Mouse (Mus musculus) heart, embryonic 16.5 days (tissue): ENCODE results near the gene Nrarp. TPM values are rescaled to one million over a fixed set of nuclear protein-coding genes. Genes with fewer than 3 reads are reported as not detected.

Source experiments
- ATAC-seq: fragments of 200-750 bp; cut with Nextera tagmentation; replicated peaks from 2 replicates; pipeline ENCODE4 v1.8.0; 2017; ENCODE audit warnings: moderate number of reproducible peaks; ENCODE audit not compliant: insufficient read depth, low FRiP score; ENCODE audit errors: extremely low read depth
- H3K27ac ChIP-seq: fragments of 300-500 bp; sonication (generic); 2 replicates; pipeline ENCODE4 v1.5.1; 2014; ENCODE audit warnings: mild to moderate bottlenecking, low read length, control low read depth, moderate library complexity
- H3K27me3 ChIP-seq: fragments of 300-500 bp; sonication (generic); 2 replicates; pipeline ENCODE4 v1.6.1; 2014; ENCODE audit warnings: low read length, mixed read lengths; ENCODE audit not compliant: control insufficient read depth, insufficient read depth
- H3K36me3 ChIP-seq: fragments of 300-500 bp; sonication (generic); 2 replicates; pipeline ENCODE4 v1.6.1; 2014; ENCODE audit not compliant: control insufficient read depth, insufficient read depth
- H3K4me1 ChIP-seq: fragments of 300-500 bp; sonication (generic); 2 replicates; pipeline ENCODE4 v1.6.1; 2014; ENCODE audit warnings: low read length, mixed read lengths; ENCODE audit not compliant: control insufficient read depth, insufficient read depth
- H3K4me2 ChIP-seq: fragments of 300-500 bp; sonication (generic); 2 replicates; pipeline ENCODE4 v1.6.1; 2014; ENCODE audit warnings: low read depth, mild to moderate bottlenecking, control low read depth, low read length
- H3K4me3 ChIP-seq: fragments of 300-500 bp; sonication (generic); 2 replicates; pipeline ENCODE4 v1.5.1; 2014; ENCODE audit warnings: mild to moderate bottlenecking, control low read depth, low read length
- H3K9ac ChIP-seq: fragments of 300-500 bp; sonication (generic); 2 replicates; pipeline ENCODE4 v1.6.1; 2014; ENCODE audit warnings: low read length, control low read depth
- H3K9me3 ChIP-seq: fragments of 300-500 bp; sonication (generic); replicated peaks from 2 replicates; pipeline ENCODE4 v1.6.1; 2016; ENCODE audit warnings: low read length; ENCODE audit not compliant: control insufficient read depth
- WGBS: fragments of 180-500 bp; shearing (Covaris S2); extraction: QIAGEN DNeasy Blood & Tissue Kit; methylation state at CpG from one replicate; pipeline ENCODE4 v1.1.7; 2014; 5-methylcytosine and 5-hydroxymethylcytosine counted together
- polyA plus RNA-seq: library from polyadenylated mRNA; unstranded; fragments of >200 nt; fragmentation: Nextera tagmentation; extraction: Ambion mirVana; gene quantifications from 2 replicates; pipeline ENCODE4 v1.2.1, GENCODE M21; 2015

Nrarp gene
- polyA plus RNA-seq, 1 experiment from 2014 or later = 18.1 TPM

DNA sequence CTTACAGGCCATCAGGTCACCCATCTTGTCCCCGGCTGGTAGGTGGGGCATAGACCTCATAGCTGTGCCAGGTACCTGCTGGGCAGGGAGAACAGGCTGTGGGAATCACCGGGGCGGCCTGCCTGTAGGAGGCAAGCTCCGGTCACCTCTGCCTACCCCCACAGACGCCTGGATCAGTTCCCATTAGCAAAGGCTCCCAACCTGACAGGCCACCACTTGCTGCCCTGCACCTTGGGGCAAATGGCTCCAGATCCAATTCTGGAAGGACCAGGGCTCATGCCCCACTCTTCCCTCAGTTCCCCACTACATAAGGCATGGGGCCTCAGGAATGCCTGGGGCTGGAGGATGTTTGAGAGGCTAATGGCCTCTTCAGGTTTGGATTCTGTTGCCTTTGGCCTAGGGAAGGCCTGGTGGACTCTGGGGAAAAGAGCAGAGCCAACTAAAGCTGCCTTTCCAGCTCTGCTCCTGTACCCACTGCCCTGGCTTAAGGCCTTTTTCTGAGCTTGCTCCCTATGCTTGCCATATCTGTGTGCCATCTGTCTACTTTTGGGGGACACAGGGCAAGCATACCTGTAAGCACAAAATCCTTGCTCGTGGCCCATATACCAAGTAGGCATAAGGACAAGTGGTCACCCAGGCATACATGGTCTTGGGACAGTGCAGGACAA is 9.3 kb upstream of the Nrarp start:
- no peak overlapping the region for H3K4me2 ChIP-seq
- H3K9ac ChIP-seq = no peak overlapping the region
- no peaks in the 10 kb centered on the region for H3K9me3 ChIP-seq
- no peaks in the 10 kb centered on the region for H3K27me3 ChIP-seq
- peaks cover 28% of the 10 kb centered on the region for H3K4me1 ChIP-seq
- no peak overlapping the region for H3K4me3 ChIP-seq
- no peak for ATAC-seq
- no peaks in the 10 kb centered on the region for H3K36me3 ChIP-seq
- no peak overlapping the region for H3K27ac ChIP-seq
- 80% methylated on average over 6 of the region's 6 CpGs for WGBS

DNA sequence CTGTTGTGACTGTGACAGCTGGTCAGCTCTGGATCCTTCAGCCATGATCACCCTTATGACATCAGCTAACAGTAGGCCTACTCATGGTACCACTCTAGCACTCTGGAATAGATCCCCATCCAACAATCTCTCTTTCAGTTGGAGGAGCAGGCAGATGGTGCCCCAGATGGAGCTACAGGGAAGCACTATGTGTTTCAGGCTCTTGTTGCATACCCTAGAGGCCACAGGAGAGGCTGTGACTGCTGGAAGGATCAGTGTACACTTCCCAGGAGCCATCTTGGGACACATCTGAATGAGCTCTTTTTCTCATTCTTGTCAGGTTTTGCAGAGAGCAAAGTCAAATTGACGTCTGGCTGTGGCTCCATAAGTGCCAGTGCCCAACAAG is 8.8 kb upstream of the Nrarp start:
- Histone ChIP-seq H3K27ac (no peak overlapping the region), H3K4me3 (no peak overlapping the region), H3K27me3 (no peaks in the 10 kb centered on the region), H3K4me1 (peaks cover 33% of the 10 kb centered on the region), H3K9me3 (no peaks in the 10 kb centered on the region), H3K36me3 (no peaks in the 10 kb centered on the region), H3K9ac (no peak overlapping the region), H3K4me2 (no peak overlapping the region)
- ATAC-seq = no peak
- 82% methylated on average over 1 of the region's 1 CpGs for WGBS

- Histone ChIP-seq H3K4me1 (peaks cover 35% of the 10 kb centered on the region), H3K9me3 (no peaks in the 10 kb centered on the region), H3K4me3 (no peak overlapping the region), H3K4me2 (no peak overlapping the region), H3K36me3 (no peaks in the 10 kb centered on the region), H3K27me3 (no peaks in the 10 kb centered on the region), H3K9ac (no peak overlapping the region), H3K27ac (no peak overlapping the region)
- no peak for ATAC-seq
- WGBS = 67% methylated on average over 8 of the region's 8 CpGs
Observed at GRCm38 (mm10) chr2:25172629-25173028, 7.9 kb upstream of the Nrarp start.

DNA sequence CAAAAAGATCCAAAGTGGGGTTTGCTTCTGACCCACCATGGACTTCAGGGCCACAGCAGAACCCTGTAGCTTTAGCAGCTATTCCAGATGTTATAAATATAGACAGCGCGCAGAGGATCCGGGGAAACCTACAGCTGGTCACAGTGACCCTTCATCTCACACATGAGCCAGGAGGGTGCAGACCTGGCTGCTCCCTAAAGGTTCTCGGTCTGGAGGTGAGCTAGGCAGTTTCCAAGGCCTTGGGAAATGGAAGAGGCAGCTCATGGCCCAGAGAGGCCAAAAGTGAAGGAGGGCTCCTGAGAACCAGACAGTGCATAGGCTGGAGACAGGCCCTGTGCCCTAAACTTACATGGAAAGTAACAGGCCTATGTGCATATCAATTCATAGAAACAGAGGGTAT is 6.7 kb upstream of the Nrarp start:
- H3K4me1 ChIP-seq = peaks cover 39% of the 10 kb centered on the region
- WGBS = 92% methylated on average over 4 of the region's 4 CpGs
- no peak overlapping the region for H3K4me2 ChIP-seq
- H3K36me3 ChIP-seq = no peaks in the 10 kb centered on the region
- no peaks in the 10 kb centered on the region for H3K9me3 ChIP-seq
- H3K27ac ChIP-seq = no peak overlapping the region
- ATAC-seq = no peak
- H3K4me3 ChIP-seq = no peak overlapping the region
- H3K9ac ChIP-seq = no peak overlapping the region
- H3K27me3 ChIP-seq = no peaks in the 10 kb centered on the region

- H3K36me3 ChIP-seq = no peaks in the 10 kb centered on the region
- no peaks in the 10 kb centered on the region for H3K9me3 ChIP-seq
- ATAC-seq = no peak
- H3K9ac ChIP-seq = no peak overlapping the region
- H3K27ac ChIP-seq = no peak overlapping the region
- no peak overlapping the region for H3K4me2 ChIP-seq
- peaks cover 35% of the 10 kb centered on the region for H3K4me1 ChIP-seq
- 66% methylated on average over 7 of the region's 7 CpGs for WGBS
- H3K4me3 ChIP-seq = no peak overlapping the region
- H3K27me3 ChIP-seq = no peaks in the 10 kb centered on the region
Observed at GRCm38 (mm10) chr2:25174866-25175689, 5.5 kb upstream of the Nrarp start.

DNA sequence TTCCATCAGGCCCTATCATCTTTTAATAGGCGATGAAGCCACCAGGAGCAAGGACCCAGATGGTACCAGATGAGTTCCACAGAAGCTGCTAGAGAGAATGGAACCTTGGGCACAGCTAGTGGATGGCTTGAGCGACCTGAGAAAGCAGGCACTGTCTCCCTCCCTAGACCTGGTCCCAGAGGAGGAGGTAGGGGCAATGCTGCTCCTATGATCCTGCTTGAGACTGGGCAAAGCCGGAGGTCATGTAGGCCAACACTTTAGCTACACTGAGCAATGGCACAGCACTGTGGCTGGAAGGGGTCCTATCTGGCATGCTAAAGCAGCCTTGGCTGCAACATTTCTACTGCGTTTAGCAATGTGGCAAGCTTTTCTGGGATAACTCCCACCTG is 4.9 kb upstream of the Nrarp start:
- H3K9ac ChIP-seq = no peak overlapping the region
- no peaks in the 10 kb centered on the region for H3K9me3 ChIP-seq
- H3K4me3 ChIP-seq = no peak overlapping the region
- H3K27ac ChIP-seq = no peak overlapping the region; the same call in 1 of the 2 replicates
- peaks cover 32% of the 10 kb centered on the region for H3K4me1 ChIP-seq
- WGBS = 79% methylated on average over 4 of the region's 4 CpGs
- no peaks in the 10 kb centered on the region for H3K36me3 ChIP-seq
- H3K4me2 ChIP-seq = no peak overlapping the region
- ATAC-seq = no peak
- H3K27me3 ChIP-seq = no peaks in the 10 kb centered on the region

DNA sequence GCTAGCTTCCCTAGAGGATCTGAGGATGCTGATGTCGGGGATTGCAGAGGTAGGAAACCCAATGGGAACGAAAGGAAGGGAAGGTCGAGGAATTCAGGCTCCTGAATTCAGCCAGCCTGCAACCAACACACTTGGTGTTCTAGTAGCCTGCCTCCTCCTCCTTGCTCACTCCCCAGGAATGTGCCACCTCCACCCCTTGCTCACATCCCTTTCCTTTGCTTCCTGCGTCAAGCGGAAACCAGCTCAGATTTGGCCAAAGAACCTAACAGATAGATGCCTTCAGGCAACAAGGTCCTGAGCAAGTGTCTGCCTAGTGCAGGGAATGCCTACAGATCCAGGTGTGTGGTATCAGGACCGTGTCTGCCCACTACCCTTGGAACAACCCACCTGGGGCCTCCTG is 4.0 kb upstream of the Nrarp start:
- no peaks in the 10 kb centered on the region for H3K36me3 ChIP-seq
- peaks cover 32% of the 10 kb centered on the region for H3K4me1 ChIP-seq
- H3K9ac ChIP-seq = no peak overlapping the region
- H3K27ac ChIP-seq = peak overlapping the region; percentile 54
- H3K4me2 ChIP-seq = peak overlapping the region; percentile 31; the same call in 1 of the 2 replicates
- no peaks in the 10 kb centered on the region for H3K9me3 ChIP-seq
- 41% methylated on average over 6 of the region's 6 CpGs for WGBS
- no peaks in the 10 kb centered on the region for H3K27me3 ChIP-seq
- H3K4me3 ChIP-seq = no peak overlapping the region
- no peak for ATAC-seq

DNA sequence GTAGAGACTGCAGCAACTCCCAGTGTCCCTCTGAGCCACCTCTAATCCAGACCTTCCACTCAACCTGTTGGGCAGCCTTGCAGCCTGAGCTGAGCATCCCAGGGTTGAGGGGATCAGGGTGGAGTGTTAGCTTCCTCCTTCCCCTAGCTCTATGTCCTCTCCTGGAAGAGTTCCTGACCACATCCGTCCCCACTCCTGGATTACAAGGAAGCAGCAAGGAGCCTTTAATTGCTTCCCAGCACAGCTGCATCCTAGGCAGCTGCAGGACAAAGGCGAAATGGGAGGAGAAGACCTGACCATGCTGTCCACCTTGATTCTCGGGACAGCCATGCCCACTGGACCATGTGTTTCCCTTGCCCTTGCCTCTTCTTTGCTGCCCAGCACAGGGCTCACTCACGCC is 3.5 kb upstream of the Nrarp start:
- peak overlapping the region; percentile 35; the same call in 1 of the 2 replicates for H3K9ac ChIP-seq

GRCm38 (mm10) chr2:25177685-25178084 is 2.9 kb upstream of the Nrarp start:
- peak overlapping the region; percentile 35; the same call in 1 of the 2 replicates for H3K9ac ChIP-seq
- no peak overlapping the region for H3K4me3 ChIP-seq
- ATAC-seq = no peak
- H3K9me3 ChIP-seq = no peaks in the 10 kb centered on the region
- peak overlapping the region; percentile 31; the same call in 1 of the 2 replicates for H3K4me2 ChIP-seq
- H3K36me3 ChIP-seq = no peaks in the 10 kb centered on the region
- H3K27me3 ChIP-seq = no peaks in the 10 kb centered on the region
- peaks cover 34% of the 10 kb centered on the region for H3K4me1 ChIP-seq
- WGBS = 9% methylated on average over 6 of the region's 6 CpGs
- peak overlapping the region; percentile 77 for H3K27ac ChIP-seq

More for the DNA sequence above, 3.5 kb upstream of the Nrarp start:
- peak overlapping the region; percentile 31; the same call in 1 of the 2 replicates for H3K4me2 ChIP-seq
- no peak for ATAC-seq
- no peaks in the 10 kb centered on the region for H3K27me3 ChIP-seq
- peak overlapping the region; percentile 77 for H3K27ac ChIP-seq
- H3K9me3 ChIP-seq = no peaks in the 10 kb centered on the region
- WGBS = 41% methylated on average over 4 of the region's 4 CpGs
- no peaks in the 10 kb centered on the region for H3K36me3 ChIP-seq
- no peak overlapping the region for H3K4me3 ChIP-seq
- H3K4me1 ChIP-seq = peaks cover 32% of the 10 kb centered on the region
